Mouse (Mus musculus): ENCODE results near the gene Zan.
"Not testable (repeated sequence)": the region's sequence is repeated elsewhere in the genome, so short reads cannot be mapped to it uniquely, and the experiment has no call there.

The Zan gene

DNA sequence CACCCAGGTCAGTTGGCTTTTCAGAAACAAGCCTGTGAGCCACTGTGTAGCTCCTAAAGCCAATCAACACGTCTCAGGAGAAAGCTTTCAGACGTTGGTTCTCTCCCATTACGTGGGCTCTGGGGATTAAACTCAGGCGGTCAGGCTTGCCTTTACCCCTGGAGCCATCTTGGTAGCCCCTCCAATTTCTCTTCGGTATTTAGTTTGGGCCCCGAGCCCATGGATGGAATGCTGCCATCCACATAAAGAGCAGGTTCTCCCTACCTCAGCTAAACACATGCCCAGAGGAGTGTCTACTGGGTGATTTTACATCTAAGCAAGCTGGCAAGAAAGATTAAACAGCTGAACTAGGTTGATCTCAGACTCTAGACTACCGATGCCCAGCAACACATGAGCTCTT lies 23.3 kb upstream of the Zan start:
- no peak for DNase-seq

DNA sequence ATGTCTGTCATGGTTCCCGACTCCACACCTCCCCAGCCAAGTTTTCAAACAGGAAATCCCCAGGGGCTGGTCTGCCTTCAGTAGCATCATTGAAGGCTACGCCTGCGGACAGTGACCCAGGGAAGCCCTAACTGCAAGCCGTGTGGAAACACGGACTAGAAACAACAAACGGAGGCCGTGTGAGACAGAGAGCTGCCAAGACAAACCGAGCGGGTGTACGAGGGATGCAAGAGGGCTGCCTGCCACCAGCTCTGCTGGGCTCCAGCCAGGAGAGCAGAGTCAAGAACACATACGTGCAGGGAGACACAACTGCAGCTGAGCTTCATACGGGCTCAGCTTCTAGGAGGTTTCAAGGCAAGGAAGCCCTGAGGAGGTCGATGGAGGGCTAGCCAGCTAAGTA lies 17.0 kb upstream of the Zan start:
- no peak for DNase-seq

DNA sequence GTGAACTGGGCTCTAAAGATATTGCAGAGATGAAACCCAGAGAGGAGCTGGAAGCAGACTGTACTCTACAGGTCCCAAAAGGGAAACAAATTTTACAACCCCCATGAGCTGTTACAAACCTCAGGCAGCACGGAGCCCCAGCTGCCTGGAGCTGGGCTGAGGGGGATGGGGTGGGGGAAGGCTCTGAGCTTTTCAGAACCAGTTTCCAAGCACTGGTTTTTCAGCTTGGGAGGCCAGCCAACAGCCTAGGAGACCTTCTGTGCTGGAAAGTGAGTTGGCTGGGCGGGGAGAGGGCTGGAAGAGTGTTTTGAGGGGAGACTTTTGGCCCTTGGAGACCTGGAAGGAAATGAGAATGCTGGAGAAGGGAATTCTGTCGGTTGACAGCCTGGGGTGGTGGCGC lies 14.7 kb upstream of the Zan start:
- DNase-seq, result no peak

DNA sequence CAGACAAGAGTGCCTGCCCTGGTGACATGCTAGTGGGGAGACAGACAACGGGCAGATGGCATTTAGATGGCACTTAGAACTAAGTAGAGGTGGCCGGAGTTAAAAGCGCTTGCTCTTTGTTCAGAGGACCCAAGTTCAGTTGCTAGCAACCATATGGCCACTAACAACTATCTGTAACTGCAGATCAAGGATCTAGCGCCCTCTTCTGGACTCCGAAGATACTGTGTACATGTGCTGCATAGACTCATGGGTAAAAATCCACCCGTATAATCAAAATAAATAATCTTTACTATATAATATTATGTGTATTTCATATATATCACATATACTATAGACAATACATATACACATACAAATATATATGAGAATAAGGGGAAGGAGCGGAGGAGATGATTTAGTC lies 10.8 kb upstream of the Zan start:
- DNase-seq, result no peak

DNA sequence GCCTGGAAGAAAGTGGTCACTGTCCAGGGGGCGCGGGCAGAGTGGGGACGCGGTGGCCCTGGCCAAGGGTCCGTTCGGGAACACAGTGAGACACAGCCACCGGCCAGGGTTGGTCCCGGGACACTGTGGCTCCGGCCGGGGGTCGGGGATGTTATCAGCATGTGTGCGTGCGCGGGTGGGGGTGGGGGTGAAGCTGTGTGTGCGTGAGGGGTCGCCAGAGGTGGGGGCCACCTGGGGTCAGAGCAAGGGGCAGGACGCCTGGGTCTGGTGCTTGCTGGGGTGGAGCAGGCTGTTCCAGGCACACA lies 8.9 kb upstream of the Zan start:
- no peak for DNase-seq

DNA sequence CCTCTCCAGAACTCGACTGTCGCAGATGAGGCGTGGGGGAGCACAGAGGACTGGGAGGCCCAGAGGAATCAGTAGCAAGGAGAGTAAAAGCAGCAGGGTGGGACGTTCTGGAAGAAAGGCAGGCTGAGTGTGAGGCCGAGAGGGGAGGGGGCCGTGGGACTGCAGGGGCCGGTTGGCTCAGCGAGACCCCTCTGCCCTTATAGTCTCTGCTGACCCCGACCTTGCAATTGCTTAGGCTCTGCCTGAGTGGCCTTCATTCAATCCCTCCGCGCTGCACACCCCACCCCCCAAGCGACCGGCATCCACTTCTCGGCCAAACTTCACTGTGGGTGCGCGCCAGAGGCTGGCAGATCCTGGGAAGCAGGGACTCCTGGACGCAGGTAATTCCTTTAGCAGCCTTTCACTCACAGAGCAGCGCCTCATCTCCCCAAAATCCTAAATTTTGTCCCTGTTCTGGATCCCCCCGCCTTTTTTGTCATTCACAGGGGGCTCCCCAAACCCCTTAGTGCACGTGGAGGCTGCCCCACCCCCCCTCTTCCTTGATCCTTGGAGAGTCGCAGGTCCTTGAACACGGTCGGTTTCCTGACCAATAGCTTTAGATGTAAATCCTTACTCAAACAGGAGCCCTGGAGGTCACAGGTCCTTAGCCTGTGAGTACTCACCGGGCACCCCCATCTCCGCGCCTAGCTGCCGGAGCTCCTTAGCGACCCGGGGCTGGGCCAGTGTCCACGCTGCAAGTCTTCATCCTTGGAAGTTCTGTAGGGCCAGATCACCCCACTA lies 8.4 kb upstream of the Zan start:
- DNase-seq, result no peak

DNA sequence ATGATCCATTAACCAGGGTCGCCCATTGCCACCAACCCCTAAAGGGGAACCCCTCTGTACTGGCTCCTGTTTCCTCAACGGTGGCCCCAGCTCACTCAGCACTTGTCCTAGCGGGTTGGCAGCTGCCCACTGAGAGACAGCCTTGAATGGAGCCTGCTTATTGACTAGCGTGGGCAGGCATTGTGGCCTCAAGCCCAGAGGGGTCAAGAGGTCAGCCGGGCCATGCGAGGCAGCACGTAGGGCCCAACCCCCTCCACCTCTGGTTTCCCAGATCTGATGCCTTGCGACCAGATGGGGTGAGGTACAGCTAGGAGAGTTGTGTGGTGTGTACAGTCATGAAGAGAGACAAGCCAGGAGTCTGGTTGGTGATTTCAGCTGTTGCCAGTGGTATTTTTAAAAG lies 5.0 kb upstream of the Zan start:
- DNase-seq, result no peak

DNA sequence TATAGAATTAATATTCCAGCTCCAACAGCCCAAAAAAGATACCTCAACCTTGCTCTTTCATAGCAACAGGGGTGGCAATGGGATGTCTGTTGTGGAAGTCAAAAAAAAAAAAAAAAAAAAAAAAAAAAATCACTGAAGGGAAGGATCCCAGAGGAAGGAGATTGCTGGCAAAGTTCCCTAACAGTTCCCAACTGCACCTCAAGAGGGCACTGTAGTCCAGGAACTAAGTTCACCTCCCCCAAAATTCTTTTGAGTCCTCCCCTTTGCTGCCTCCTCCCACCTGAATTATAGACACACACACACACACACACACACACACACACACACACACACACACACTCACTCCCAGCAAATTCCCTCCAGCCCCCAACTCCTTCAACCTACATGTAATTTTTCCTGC lies 4.3 kb upstream of the Zan start:
- peak; percentile 57 for DNase-seq

DNA sequence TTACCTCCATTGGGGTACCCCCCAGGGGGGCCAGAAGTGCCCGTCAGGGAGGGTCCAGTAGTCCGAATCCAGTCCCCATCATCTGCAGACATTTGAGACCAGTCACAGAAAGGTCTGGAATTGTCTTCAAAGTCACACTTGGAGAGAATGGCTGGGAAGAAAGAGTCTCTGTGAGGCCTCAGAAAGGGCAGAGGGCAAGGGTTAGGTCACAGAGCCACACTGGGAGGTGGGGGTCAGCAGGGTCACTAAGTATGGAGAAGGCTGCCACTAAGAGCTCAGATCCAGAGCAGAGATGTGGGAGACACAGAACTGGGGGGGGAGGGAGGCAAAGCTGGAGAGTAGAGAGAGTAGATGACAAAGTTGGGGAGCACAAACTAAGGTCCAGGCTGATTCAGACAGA lies 2.5 kb downstream of the Zan start:
- DNase-seq, result no peak

DNA sequence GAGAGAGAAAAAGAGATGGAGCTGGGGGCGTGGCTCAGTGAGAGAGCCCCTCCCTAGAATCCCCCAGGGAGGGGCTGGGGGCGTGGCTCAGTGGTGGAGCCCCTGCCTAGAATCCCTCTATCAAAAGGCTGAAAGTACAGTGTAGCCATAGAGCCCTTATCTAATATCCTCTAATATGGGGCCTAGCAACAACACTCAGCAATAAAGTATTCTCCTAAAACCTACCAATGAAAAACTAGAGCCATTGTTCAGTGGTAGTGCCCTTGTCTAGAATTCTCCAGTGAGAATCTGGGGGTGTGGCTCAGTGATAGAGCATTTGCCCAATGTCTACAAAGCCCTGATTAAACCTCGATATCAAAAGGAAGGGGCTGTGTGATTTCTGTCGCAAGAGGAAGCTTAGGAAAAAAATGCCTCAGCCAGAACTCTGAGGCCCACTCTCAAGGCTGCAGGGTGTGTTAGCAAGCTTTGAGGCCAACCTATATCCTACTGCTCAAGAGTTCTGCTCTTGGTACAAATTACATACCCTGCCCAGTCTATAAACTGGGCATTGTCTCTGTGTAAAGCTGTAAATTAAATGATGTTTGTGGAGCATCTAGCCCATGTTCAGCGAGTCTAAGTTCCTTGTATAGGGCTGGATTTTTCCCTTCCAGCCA lies 4.5 kb downstream of the Zan start:
- no peak for DNase-seq

DNA sequence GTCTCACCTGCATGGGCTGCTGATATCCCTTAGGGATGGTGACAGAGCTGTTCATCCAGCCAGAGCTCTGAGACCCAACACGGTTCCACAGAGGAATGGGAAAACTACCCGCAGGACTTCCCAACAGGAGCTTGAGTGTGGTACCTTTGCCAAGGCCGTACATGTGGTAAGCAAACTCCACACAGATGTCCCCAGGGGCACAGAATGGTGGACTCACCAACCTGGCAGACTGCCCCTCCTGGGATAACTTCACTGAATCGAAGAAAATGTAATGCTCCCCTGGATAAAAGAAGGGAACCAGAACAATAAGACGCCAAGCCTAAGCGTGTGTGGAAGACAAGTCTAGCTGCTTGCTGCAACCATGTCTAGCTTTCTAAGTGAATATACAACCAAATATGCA lies 9.9 kb downstream of the Zan start:
- no peak for DNase-seq

DNA sequence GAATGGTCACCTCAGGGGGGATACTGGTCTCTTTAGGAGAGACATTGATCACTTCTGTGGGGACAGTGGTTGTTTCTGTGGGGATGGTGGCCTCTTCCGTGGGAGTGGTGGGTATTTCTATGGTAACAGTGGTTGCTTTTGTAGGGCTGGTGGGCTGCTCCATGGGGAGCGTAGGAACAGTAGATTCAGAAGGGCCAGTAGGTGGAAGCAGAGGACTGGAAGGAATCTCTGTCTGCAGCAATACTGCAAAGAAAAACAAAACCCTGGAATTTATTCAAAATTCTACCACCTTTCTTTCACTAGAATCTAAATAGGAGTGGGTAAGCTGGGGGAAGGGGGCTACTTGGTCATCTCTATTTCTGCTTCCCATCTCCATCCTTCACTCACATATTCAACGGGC lies 11.8 kb downstream of the Zan start:
- DNase-seq, result no peak

DNA sequence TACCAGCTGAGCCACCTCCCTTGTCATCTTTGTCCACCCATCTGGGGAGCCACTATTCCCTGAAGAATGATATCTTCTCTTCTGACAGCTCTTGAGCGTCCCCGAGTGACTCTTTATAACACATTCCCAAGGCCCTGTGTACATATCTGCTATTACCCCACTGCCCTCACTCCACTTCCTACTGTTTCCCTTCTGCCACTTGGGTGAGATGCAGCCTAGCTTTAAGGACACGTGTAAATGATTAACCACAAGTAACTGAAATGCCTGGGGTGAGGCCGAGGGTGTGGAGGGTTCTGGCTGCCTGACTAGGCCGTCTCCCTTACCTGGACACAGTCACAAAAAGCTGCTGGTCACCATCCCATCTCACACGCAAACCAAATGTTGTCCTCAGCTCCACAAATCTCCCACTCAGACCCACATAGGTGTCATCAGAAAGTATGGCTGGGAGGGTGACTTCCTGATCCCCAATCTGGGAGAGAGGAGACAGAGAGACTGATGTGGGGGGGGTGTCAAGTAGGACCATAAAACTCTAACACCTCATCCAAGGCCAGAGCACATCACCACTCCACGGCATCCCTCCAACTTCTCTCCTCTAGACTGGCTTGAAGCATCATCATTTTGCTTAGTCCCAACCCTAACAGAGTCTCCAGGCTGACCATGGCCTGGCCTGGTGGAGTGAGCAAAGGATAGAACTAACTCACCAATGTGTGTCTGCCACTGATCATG lies 20.8 kb downstream of the Zan start:
- DNase-seq, result no peak

DNA sequence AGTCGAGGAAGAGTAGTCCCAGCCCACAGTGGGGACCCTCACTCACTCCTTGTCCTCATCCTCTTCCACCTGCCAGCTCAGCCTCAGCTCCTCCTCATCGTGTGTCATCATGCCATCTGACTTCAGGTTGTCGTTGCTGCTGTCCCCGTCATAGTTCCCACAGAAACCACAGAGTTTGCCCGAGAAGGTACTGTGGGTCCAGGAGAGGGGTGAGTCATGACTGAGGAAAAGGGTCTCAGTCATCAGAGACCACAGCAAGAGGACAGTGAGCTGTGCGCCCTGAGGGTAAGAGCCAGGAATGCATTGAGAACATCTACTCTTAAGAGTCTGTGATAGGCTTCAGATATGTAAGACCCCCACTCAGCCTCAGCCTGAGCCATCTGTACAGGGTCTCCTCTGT lies 21.7 kb downstream of the Zan start:
- DNase-seq, result no peak

DNA sequence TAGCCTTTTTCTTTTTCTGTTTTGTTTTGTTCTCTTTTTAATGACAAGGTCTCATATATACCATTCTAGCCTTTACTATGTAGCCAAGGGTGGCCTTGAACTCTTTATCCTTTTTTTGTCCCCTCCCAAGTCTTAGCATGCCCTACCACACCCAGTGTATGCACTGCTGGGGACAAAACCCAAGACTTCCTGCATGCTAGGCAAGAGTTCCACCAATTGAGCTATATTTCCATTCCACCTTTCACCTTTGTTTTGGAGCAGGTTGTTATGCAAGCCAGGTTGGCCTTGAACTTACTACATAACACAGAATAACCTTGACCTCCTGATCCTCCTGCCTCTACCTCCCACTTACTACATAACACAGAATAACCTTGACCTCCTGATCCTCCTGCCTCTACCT lies 31.3 kb downstream of the Zan start:
- DNase-seq, result no peak

DNA sequence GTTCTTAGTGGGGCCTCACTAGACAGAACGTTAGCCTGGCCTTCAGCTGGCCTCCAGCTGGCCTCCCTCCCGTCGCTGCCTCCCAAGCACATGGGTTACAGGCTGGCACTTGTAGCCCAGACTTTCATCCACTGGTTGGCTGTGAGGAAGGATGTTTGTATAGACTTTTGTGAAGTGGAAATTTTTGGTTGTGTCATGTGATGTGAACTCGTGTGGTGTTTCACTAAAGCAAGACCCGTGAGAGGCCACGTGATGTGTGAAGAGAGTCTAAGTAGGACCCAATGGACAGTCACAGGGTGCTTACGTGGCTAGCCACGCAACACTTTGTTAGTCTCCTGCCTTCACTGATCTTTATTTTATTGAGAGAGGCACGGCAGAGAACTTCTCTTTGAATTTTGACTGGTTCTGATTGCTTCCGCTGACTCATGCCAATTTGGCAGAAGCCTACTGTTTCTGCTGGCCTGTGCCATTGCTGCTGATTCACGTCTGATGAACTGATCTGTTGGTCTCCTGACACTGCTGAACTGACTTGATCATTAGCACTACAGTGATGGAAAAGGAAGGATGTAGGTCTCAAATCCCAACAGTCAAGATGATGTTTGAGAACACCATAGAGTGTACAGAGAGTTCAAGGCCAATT lies 36.5 kb downstream of the Zan start:
- DNase-seq, result no peak

DNA sequence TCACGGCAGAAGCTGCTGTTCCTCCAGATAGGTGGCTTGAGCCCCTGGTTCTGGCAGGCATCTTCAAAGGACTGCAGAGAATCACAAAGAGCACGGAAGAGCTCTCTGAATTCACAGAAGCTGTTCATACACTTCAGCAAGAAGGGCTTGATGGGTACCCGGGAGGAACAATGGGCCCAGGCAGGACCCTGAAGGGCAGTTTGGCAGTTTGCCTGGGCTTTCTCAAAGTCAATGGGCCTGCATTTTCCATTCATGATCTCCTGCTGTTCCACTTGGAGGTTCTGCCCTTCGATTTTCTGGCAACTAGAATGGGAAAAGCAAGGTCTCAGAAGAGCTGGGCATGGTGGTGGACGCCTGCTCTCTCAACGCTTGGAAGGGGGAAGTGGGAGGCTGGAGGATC lies 43.0 kb downstream of the Zan start:
- DNase-seq, result no peak

DNA sequence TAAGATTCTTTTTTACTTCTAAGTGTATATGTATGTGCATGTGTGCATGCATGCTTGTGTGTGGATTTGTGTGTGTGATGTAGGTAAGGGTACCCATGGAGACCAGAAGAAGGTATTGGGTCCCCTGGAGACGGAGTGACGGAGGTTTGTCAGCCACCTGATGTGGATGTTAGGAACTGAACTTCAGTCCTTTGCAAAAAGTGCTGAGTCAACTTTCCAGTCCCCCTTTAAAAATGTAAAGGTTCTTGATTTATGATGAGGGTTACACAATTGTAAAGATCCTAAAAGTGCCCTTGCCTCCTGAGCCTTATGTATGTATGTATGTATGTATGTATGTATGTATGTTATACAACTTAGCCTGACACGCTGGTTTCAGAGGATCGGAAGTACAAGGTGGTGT lies 46.5 kb downstream of the Zan start:
- not testable (repeated sequence) for DNase-seq

DNA sequence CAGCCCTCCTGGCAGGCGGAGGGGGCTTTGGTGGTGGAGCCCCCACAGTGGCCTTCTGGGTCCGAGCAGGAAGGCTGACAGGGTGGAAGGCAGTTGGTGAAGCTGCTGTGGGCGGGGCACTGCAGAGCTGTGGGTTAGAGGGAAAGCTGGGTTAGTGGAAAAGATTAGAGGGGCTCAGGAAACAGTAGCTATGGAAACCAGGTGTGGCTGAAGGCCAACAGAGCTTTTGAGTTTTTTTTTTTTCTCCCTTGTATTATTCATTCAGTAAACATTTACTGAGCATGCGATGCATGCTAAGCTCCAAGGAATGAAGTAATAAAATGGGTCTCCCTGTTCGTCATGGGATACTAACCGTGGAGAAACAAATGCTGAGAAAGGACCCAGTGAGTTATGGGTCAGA lies 51.2 kb downstream of the Zan start:
- peak; percentile 18 for DNase-seq

DNA sequence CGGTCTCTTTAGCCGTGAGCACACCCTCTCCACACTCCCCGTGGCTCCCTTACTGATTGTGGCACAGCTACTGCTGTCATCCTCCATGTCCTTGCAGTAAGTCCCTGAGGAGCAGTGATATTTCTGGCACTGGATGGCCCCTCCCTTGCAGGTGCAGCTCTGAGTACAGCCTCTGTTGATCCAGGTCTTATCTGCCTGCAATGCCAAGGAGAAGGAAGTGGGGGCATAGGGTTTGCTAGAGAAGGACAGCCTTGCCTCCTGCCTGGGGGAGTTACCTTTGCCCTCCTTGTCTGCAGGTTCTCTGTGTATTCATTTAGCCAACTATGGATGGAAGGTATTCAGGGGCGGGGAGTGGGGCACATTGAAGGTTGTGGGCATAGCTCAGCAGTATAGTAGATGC lies 57.0 kb downstream of the Zan start:
- no peak for DNase-seq

DNA sequence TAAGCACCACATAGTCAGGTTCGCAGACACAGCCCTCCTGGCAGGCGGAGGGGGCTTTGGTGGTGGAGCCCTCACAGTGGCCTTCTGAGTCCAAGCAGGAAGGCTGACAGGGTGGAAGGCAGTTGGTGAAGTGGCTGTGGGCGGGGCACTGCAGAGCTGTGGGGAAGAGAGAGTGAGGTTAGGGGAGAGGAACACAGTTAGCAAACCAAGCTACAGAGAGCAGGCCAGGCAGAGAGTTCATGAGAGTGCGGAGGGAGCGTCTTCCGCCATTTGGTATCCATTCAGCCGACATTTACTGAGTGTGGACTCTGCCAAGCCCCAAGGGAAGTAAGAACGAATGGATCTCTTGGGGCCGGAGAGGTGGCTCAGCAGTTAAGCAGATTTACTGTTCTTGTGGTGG lies 57.8 kb downstream of the Zan start:
- no peak for DNase-seq

DNA sequence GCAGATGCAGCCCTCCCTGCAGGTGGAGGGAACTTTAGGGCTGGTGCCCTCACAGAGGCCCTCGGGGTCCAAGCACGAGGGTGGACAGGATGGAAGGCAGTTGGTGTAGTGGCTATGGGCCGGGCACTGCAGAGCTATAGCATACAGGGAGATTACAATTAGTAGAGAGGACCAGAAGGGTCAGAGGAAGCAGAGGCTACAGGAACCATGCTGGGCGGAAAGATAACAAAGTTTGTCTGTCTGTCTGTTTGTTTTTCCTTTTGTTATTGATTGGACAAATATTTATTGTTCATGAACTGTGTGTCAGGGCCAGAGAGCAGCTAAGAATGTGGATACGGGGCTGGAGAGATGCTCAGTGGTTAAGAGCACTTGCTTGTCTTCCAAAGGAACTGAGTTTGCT lies 62.6 kb downstream of the Zan start:
- DNase-seq, result no peak

DNA sequence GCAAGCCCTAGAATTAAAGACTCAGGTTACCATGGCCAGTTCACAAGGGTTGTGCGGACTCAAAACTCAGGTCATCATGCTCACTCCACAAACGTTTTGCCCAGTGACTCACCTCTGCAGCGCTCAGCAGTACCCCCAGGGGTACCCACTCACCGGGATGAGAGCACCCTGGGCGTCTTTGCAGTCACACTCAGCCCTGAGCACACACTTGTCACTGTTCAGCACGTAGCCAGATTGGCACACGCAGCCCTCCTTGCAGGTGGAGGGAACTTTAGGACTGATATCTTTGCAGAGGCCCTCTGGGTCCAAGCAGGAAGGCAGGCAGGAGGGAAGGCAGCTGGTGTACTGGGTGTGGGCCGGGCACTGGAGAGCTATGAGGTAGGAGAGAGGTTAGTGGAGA lies 65.6 kb downstream of the Zan start:
- DNase-seq, result no peak

DNA sequence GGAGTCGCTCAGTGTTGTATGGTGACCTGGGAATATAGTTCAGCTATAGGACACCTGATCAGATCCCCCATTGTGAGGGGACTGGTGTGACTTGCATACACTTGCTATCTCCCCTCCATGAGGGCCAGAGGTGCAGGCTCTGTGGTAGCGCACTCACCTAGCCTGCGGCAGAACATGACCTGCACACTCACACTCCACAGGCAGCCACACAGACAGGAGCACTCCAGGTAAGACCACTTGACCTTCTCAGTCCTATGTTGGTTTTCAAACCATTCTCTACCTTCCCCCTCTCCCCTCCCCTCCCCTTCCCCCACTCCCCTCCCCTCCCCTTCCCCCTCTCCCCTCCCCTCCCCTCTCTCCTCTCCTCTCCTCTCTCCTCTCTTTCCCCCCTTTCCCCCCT lies 66.3 kb downstream of the Zan start:
- no peak for DNase-seq
